Mouse (Mus musculus): ENCODE measurements at regions not wholly inside any gene's neighbourhood (a gene's known extent, or its start where the extent isn't known, plus 50 kb on each side); places are given as distances from the start of the nearest gene placed in this dataset.
A peak's percentile ranks its signal among the peaks of the same experiment; 100 is the strongest.

- H3K4me1 ChIP-seq (replicated peaks; ENCODE audit: control insufficient read depth, insufficient read depth, low read length), result no peaks in the 10 kb centered on the region
- no peak for ATAC-seq (replicated peaks; ENCODE audit: low FRiP score)
- 67% methylated on average over 3 of the region's 3 CpGs for WGBS
- no peaks in the 10 kb centered on the region for H3K9me3 ChIP-seq (ENCODE audit: control insufficient read depth, low read length)
- no peak overlapping the region for H3K4me2 ChIP-seq (ENCODE audit: low read depth, low read length, severe bottlenecking)
- H3K27ac ChIP-seq (ENCODE audit: low read depth, low read length), result no peak overlapping the region
- DNase-seq (ENCODE audit: low spot score), result no peak
- no peak overlapping the region for H3K9ac ChIP-seq (ENCODE audit: low read length)
- H3K36me3 ChIP-seq (ENCODE audit: control insufficient read depth, insufficient read depth, low read length), result no peaks in the 10 kb centered on the region
- no peaks in the 10 kb centered on the region for H3K27me3 ChIP-seq (ENCODE audit: control insufficient read depth, insufficient read depth, low read length)
- H3K4me3 ChIP-seq (ENCODE audit: low read depth, low read length), result no peak overlapping the region
Observed at GRCm38 (mm10) chr19:14968283-14968682, 370.4 kb upstream of the Tle4 start.

- Histone ChIP-seq H3K4me2 (ENCODE audit: low read depth, low read length, severe bottlenecking) (no peak overlapping the region), H3K9me3 (ENCODE audit: control insufficient read depth, low read length) (no peaks in the 10 kb centered on the region), H3K9ac (ENCODE audit: low read length) (no peak overlapping the region), H3K4me1 (replicated peaks; ENCODE audit: control insufficient read depth, insufficient read depth, low read length) (peaks cover 5% of the 10 kb centered on the region; the same call in 1 of the 2 replicates), H3K27ac (ENCODE audit: low read depth, low read length) (no peak overlapping the region), H3K36me3 (ENCODE audit: control insufficient read depth, insufficient read depth, low read length) (no peaks in the 10 kb centered on the region), H3K4me3 (ENCODE audit: low read depth, low read length) (no peak overlapping the region), H3K27me3 (ENCODE audit: control insufficient read depth, insufficient read depth, low read length) (no peaks in the 10 kb centered on the region)
- DNase-seq (ENCODE audit: low spot score) (no peak), ATAC-seq (replicated peaks; ENCODE audit: low FRiP score) (no peak)
- 94% methylated on average over 19 of the region's 19 CpGs for WGBS
Observed at GRCm38 (mm10) chr19:14957727-14958126, 359.9 kb upstream of the Tle4 start.

- DNase-seq (ENCODE audit: low spot score), result no peak
- H3K4me2 ChIP-seq (ENCODE audit: low read depth, low read length, severe bottlenecking), result no peak overlapping the region
- H3K27ac ChIP-seq (ENCODE audit: low read depth, low read length), result no peak overlapping the region
- no peaks in the 10 kb centered on the region for H3K36me3 ChIP-seq (ENCODE audit: control insufficient read depth, insufficient read depth, low read length)
- 28% methylated on average over 10 of the region's 10 CpGs for WGBS
- no peaks in the 10 kb centered on the region for H3K27me3 ChIP-seq (ENCODE audit: control insufficient read depth, insufficient read depth, low read length)
- 0 out of 2 replicates have a peak, but pooled peaks have one; percentile 10 for ATAC-seq (replicated peaks; ENCODE audit: low FRiP score)
- peaks cover 5% of the 10 kb centered on the region; the same call in 1 of the 2 replicates for H3K4me1 ChIP-seq (replicated peaks; ENCODE audit: control insufficient read depth, insufficient read depth, low read length)
- no peak overlapping the region for H3K9ac ChIP-seq (ENCODE audit: low read length)
- H3K9me3 ChIP-seq (ENCODE audit: control insufficient read depth, low read length), result no peaks in the 10 kb centered on the region
- no peak overlapping the region for H3K4me3 ChIP-seq (ENCODE audit: low read depth, low read length)
Observed at GRCm38 (mm10) chr19:14957154-14957553, 359.3 kb upstream of the Tle4 start.

- H3K27me3 ChIP-seq (ENCODE audit: control insufficient read depth, insufficient read depth, low read length), result no peaks in the 10 kb centered on the region
- H3K4me2 ChIP-seq (ENCODE audit: low read depth, low read length, severe bottlenecking), result no peak overlapping the region
- DNase-seq (ENCODE audit: low spot score), result no peak
- peaks cover 5% of the 10 kb centered on the region; the same call in 1 of the 2 replicates for H3K4me1 ChIP-seq (replicated peaks; ENCODE audit: control insufficient read depth, insufficient read depth, low read length)
- H3K9ac ChIP-seq (ENCODE audit: low read length), result no peak overlapping the region
- no peaks in the 10 kb centered on the region for H3K36me3 ChIP-seq (ENCODE audit: control insufficient read depth, insufficient read depth, low read length)
- no peaks in the 10 kb centered on the region for H3K9me3 ChIP-seq (ENCODE audit: control insufficient read depth, low read length)
- H3K4me3 ChIP-seq (ENCODE audit: low read depth, low read length), result no peak overlapping the region
- no peak overlapping the region for H3K27ac ChIP-seq (ENCODE audit: low read depth, low read length)
- WGBS, result 1% methylated on average over 3 of the region's 3 CpGs
- 0 out of 2 replicates have a peak, but pooled peaks have one; percentile 51 for ATAC-seq (replicated peaks; ENCODE audit: low FRiP score)
Observed at GRCm38 (mm10) chr19:14956392-14956791, 358.5 kb upstream of the Tle4 start.

DNA sequence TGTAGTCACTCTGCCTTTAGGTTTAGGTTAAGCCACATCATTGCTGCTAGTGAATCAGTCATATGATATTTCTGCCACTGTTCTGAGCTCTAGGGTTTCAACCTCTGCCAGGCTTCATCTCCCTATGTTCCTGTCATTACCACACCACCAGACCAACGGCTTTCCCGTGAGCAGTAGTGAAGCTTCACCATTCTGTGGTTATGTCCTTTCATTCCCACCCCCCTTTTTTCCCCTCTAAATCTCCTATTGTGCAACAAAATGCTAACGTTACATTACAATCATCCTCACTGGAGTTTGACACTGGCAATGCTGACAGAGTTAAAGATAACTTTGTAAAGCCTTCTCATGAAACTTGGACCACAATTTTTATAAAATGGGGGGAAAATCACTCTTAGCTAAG is 358.1 kb upstream of the Tle4 start:
- no peak overlapping the region for H3K4me2 ChIP-seq (ENCODE audit: low read depth, low read length, severe bottlenecking)
- H3K36me3 ChIP-seq (ENCODE audit: control insufficient read depth, insufficient read depth, low read length), result no peaks in the 10 kb centered on the region
- no peak overlapping the region for H3K27ac ChIP-seq (ENCODE audit: low read depth, low read length)
- 8% methylated on average over 3 of the region's 3 CpGs for WGBS
- peaks cover 5% of the 10 kb centered on the region; the same call in 1 of the 2 replicates for H3K4me1 ChIP-seq (replicated peaks; ENCODE audit: control insufficient read depth, insufficient read depth, low read length)
- H3K4me3 ChIP-seq (ENCODE audit: low read depth, low read length), result no peak overlapping the region
- H3K9me3 ChIP-seq (ENCODE audit: control insufficient read depth, low read length), result no peaks in the 10 kb centered on the region
- H3K9ac ChIP-seq (ENCODE audit: low read length), result no peak overlapping the region
- no peaks in the 10 kb centered on the region for H3K27me3 ChIP-seq (ENCODE audit: control insufficient read depth, insufficient read depth, low read length)
- DNase-seq (ENCODE audit: low spot score), result no peak
- no peak for ATAC-seq (replicated peaks; ENCODE audit: low FRiP score)

- H3K27me3 ChIP-seq (ENCODE audit: control insufficient read depth, insufficient read depth, low read length), result no peaks in the 10 kb centered on the region
- no peaks in the 10 kb centered on the region for H3K36me3 ChIP-seq (ENCODE audit: control insufficient read depth, insufficient read depth, low read length)
- no peak overlapping the region for H3K9ac ChIP-seq (ENCODE audit: low read length)
- no peaks in the 10 kb centered on the region for H3K9me3 ChIP-seq (ENCODE audit: control insufficient read depth, low read length)
- H3K27ac ChIP-seq (ENCODE audit: low read depth, low read length), result no peak overlapping the region
- H3K4me1 ChIP-seq (replicated peaks; ENCODE audit: control insufficient read depth, insufficient read depth, low read length), result no peaks in the 10 kb centered on the region
- 82% methylated on average over 9 of the region's 9 CpGs for WGBS
- DNase-seq (ENCODE audit: low spot score) (no peak), ATAC-seq (replicated peaks; ENCODE audit: low FRiP score) (no peak)
- H3K4me2 ChIP-seq (ENCODE audit: low read depth, low read length, severe bottlenecking), result no peak overlapping the region
- no peak overlapping the region for H3K4me3 ChIP-seq (ENCODE audit: low read depth, low read length)
Observed at GRCm38 (mm10) chr19:14940207-14940952, 342.5 kb upstream of the Tle4 start.

- Histone ChIP-seq H3K9ac (ENCODE audit: low read length) (no peak overlapping the region), H3K36me3 (ENCODE audit: control insufficient read depth, insufficient read depth, low read length) (no peaks in the 10 kb centered on the region), H3K27me3 (ENCODE audit: control insufficient read depth, insufficient read depth, low read length) (no peaks in the 10 kb centered on the region), H3K4me2 (ENCODE audit: low read depth, low read length, severe bottlenecking) (no peak overlapping the region), H3K4me1 (replicated peaks; ENCODE audit: control insufficient read depth, insufficient read depth, low read length) (no peaks in the 10 kb centered on the region), H3K4me3 (ENCODE audit: low read depth, low read length) (no peak overlapping the region), H3K9me3 (ENCODE audit: control insufficient read depth, low read length) (no peaks in the 10 kb centered on the region), H3K27ac (ENCODE audit: low read depth, low read length) (no peak overlapping the region)
- ATAC-seq (replicated peaks; ENCODE audit: low FRiP score) (no peak), DNase-seq (ENCODE audit: low spot score) (no peak)
- WGBS, result 86% methylated on average over 1 of the region's 1 CpGs
Observed at GRCm38 (mm10) chr19:14922238-14922637, 324.4 kb upstream of the Tle4 start.

DNA sequence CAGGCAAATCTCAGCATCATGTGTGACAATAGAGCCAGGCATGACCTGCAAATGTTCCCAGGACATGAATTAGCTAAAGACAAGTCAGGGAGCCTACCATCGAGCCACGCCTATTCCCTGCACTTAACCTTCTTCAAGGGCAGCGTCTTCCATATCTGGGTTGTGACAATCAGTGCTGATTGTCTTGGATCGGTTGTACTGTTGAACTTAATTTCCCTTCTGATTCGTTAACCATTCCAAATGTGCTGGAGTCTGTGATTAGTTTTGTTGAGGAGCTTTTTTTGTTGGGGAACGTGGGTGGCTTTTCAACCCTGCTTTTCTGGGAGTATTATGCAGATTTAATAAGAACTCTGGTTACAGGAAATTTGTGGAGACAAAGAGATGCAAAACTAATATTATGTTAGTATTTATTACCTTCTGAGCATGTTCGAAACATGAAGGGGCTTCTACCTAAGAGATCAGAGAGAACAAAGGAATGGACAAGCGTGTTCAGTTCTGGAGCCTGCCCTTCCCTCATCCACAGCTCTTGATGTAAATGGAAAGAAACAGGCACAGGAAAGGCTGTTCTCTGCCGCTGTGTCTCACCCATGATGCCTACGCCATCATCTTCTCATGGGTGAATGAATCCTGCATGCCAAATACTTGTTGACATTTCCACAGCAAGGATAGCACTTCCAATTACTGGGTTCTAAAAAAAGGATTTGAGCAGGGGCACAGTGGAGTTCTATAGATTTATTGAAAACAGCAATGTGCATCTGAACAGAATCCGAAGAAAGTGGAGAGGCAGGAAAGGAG is 313.4 kb upstream of the Tle4 start:
- Histone ChIP-seq H3K4me3 (ENCODE audit: low read depth, low read length) (no peak overlapping the region), H3K9me3 (ENCODE audit: control insufficient read depth, low read length) (no peaks in the 10 kb centered on the region), H3K27me3 (ENCODE audit: control insufficient read depth, insufficient read depth, low read length) (no peaks in the 10 kb centered on the region), H3K36me3 (ENCODE audit: control insufficient read depth, insufficient read depth, low read length) (no peaks in the 10 kb centered on the region), H3K4me1 (replicated peaks; ENCODE audit: control insufficient read depth, insufficient read depth, low read length) (no peaks in the 10 kb centered on the region), H3K4me2 (ENCODE audit: low read depth, low read length, severe bottlenecking) (no peak overlapping the region), H3K27ac (ENCODE audit: low read depth, low read length) (no peak overlapping the region), H3K9ac (ENCODE audit: low read length) (no peak overlapping the region)
- ATAC-seq (replicated peaks; ENCODE audit: low FRiP score) (no peak), DNase-seq (ENCODE audit: low spot score) (no peak)
- 81% methylated on average over 11 of the region's 11 CpGs for WGBS

All from forebrain, embryonic 11.5 days (tissue).